Mouse (Mus musculus) hindbrain, embryonic 14.5 days (tissue): ENCODE measurements around the gene Rpp40. TPM values are rescaled to one million over a fixed set of nuclear protein-coding genes. Genes with fewer than 3 reads are reported as not detected.

Experiments used
- ATAC-seq: fragments of 200-750 bp; cut with Nextera tagmentation; 2 replicates; pipeline ENCODE4 v1.8.0; 2017; ENCODE audit warnings: moderate number of reproducible peaks, mild to moderate bottlenecking, moderate TSS enrichment, moderate library complexity; ENCODE audit not compliant: low FRiP score
- DNase-seq: peaks from one replicate; pipeline ENCODE4 v3.0.0-alpha.2; 2015; ENCODE audit warnings: low spot score
- H3K27ac ChIP-seq: fragments of 300-500 bp; sonication (generic); 2 replicates; pipeline ENCODE4 v1.5.1; 2014; ENCODE audit warnings: mild to moderate bottlenecking, moderate library complexity
- H3K27me3 ChIP-seq: fragments of 300-500 bp; sonication (generic); 2 replicates; pipeline ENCODE4 v1.6.1; 2014; ENCODE audit warnings: mild to moderate bottlenecking, low read length, mixed read lengths; ENCODE audit not compliant: control insufficient read depth, insufficient read depth
- H3K36me3 ChIP-seq: fragments of 300-500 bp; sonication (generic); replicated peaks from 2 replicates; pipeline ENCODE4 v1.6.1; 2014; ENCODE audit not compliant: control insufficient read depth, insufficient read depth
- H3K4me1 ChIP-seq: fragments of 300-500 bp; sonication (generic); replicated peaks from 2 replicates; pipeline ENCODE4 v1.6.1; 2014; ENCODE audit warnings: antibody characterized with exemption, low read length, mixed read lengths; ENCODE audit not compliant: control insufficient read depth, insufficient read depth
- H3K4me2 ChIP-seq: fragments of 300-500 bp; sonication (generic); replicated peaks from 2 replicates; pipeline ENCODE4 v1.6.1; 2014; ENCODE audit warnings: mild to moderate bottlenecking, moderate library complexity
- H3K4me3 ChIP-seq: fragments of 300-500 bp; sonication (generic); replicated peaks from 2 replicates; pipeline ENCODE4 v1.5.1; 2014; ENCODE audit warnings: mild to moderate bottlenecking, low read length
- H3K9ac ChIP-seq: fragments of 300-500 bp; sonication (generic); 2 replicates; pipeline ENCODE4 v1.6.1; 2014
- H3K9me3 ChIP-seq: fragments of 300-500 bp; sonication (generic); 2 replicates; pipeline ENCODE4 v1.6.1; 2016; ENCODE audit warnings: low read length; ENCODE audit not compliant: control insufficient read depth
- WGBS: fragments of 180-500 bp; shearing (Covaris S2); extraction: QIAGEN DNeasy Blood & Tissue Kit; methylation state at CpG from one replicate; pipeline ENCODE4 v1.1.7; 2014; 5-methylcytosine and 5-hydroxymethylcytosine counted together
- polyA plus RNA-seq: library from polyadenylated mRNA; unstranded; fragments of >200 nt; fragmentation: Nextera tagmentation; extraction: Ambion mirVana; gene quantifications from 2 replicates; pipeline ENCODE4 v1.2.1, GENCODE M21; 2014

The Rpp40 gene
- polyA plus RNA-seq, 1 experiment from 2014 or later: 7.3 TPM

- no peak overlapping the region for H3K27ac ChIP-seq
- WGBS: 2% methylated on average over 13 of the region's 13 CpGs
- DNase-seq (peak; percentile 27), ATAC-seq (no peak)
- H3K36me3 ChIP-seq: no peaks in the 10 kb centered on the region
- H3K27me3 ChIP-seq: no peaks in the 10 kb centered on the region
- H3K9ac ChIP-seq: peak overlapping the region; percentile 53
- no peaks in the 10 kb centered on the region for H3K4me1 ChIP-seq
- H3K4me2 ChIP-seq: peak overlapping the region; percentile 76
- no peaks in the 10 kb centered on the region for H3K9me3 ChIP-seq
- H3K4me3 ChIP-seq: peak overlapping the region; percentile 43
Observed at GRCm38 (mm10) chr13:35905378-35905777, 781 bp downstream of the Rpp40 start.

- WGBS: 82% methylated on average over 3 of the region's 3 CpGs
- DNase-seq (no peak), ATAC-seq (no peak)
- H3K36me3 ChIP-seq: peaks cover 6% of the 10 kb centered on the region; the same call in 1 of the 2 replicates
- no peak overlapping the region for H3K4me3 ChIP-seq
- no peaks in the 10 kb centered on the region for H3K4me1 ChIP-seq
- peaks cover 6% of the 10 kb centered on the region; the same call in 1 of the 2 replicates for H3K9me3 ChIP-seq
- H3K27ac ChIP-seq: no peak overlapping the region
- H3K4me2 ChIP-seq: no peak overlapping the region
- H3K9ac ChIP-seq: no peak overlapping the region
- H3K27me3 ChIP-seq: no peaks in the 10 kb centered on the region
Observed at GRCm38 (mm10) chr13:35892866-35893265, 13.3 kb downstream of the Rpp40 start.

- H3K27ac ChIP-seq: no peak overlapping the region
- H3K4me3 ChIP-seq: no peak overlapping the region
- no peaks in the 10 kb centered on the region for H3K27me3 ChIP-seq
- DNase-seq (no peak), ATAC-seq (no peak)
- no peak overlapping the region for H3K9ac ChIP-seq
- no peaks in the 10 kb centered on the region for H3K4me1 ChIP-seq
- H3K4me2 ChIP-seq: no peak overlapping the region
- 38% methylated on average over 15 of the region's 15 CpGs for WGBS
- no peaks in the 10 kb centered on the region for H3K36me3 ChIP-seq
- peaks cover 6% of the 10 kb centered on the region; the same call in 1 of the 2 replicates for H3K9me3 ChIP-seq
Observed at GRCm38 (mm10) chr13:35886121-35886725, 19.9 kb downstream of the Rpp40 start.

GRCm38 (mm10) chr13:35880555-35881046, 25.6 kb downstream of the Rpp40 start:
- Histone ChIP-seq H3K4me1 (no peaks in the 10 kb centered on the region), H3K9ac (no peak overlapping the region), H3K27ac (no peak overlapping the region; the same call in 1 of the 2 replicates), H3K27me3 (no peaks in the 10 kb centered on the region), H3K36me3 (no peaks in the 10 kb centered on the region), H3K9me3 (no peaks in the 10 kb centered on the region), H3K4me2 (no peak overlapping the region), H3K4me3 (no peak overlapping the region)
- no peak for DNase-seq
- peak; percentile 78; the same call in 1 of the 2 replicates for ATAC-seq
- WGBS: 64% methylated on average over 6 of the region's 6 CpGs

GRCm38 (mm10) chr13:35879519-35879918, 26.6 kb downstream of the Rpp40 start:
- Histone ChIP-seq H3K4me3 (no peak overlapping the region), H3K36me3 (no peaks in the 10 kb centered on the region), H3K4me2 (no peak overlapping the region), H3K27ac (no peak overlapping the region), H3K4me1 (no peaks in the 10 kb centered on the region), H3K9ac (no peak overlapping the region), H3K9me3 (no peaks in the 10 kb centered on the region), H3K27me3 (no peaks in the 10 kb centered on the region)
- ATAC-seq (no peak), DNase-seq (no peak)
- WGBS: 87% methylated on average over 5 of the region's 5 CpGs

- H3K36me3 ChIP-seq: no peaks in the 10 kb centered on the region
- H3K4me3 ChIP-seq: no peak overlapping the region
- DNase-seq: no peak
- ATAC-seq: no peak
- no peaks in the 10 kb centered on the region for H3K27me3 ChIP-seq
- H3K9ac ChIP-seq: no peak overlapping the region
- H3K4me2 ChIP-seq: no peak overlapping the region
- no peaks in the 10 kb centered on the region for H3K4me1 ChIP-seq
- 60% methylated on average over 5 of the region's 5 CpGs for WGBS
- no peaks in the 10 kb centered on the region for H3K9me3 ChIP-seq
- H3K27ac ChIP-seq: no peak overlapping the region
Observed at GRCm38 (mm10) chr13:35879068-35879467, 27.1 kb downstream of the Rpp40 start.

GRCm38 (mm10) chr13:35878282-35878681, 27.9 kb downstream of the Rpp40 start:
- H3K4me1 ChIP-seq: no peaks in the 10 kb centered on the region
- no peaks in the 10 kb centered on the region for H3K27me3 ChIP-seq
- H3K4me3 ChIP-seq: no peak overlapping the region
- H3K9me3 ChIP-seq: no peaks in the 10 kb centered on the region
- no peak overlapping the region for H3K4me2 ChIP-seq
- DNase-seq (no peak), ATAC-seq (no peak)
- H3K9ac ChIP-seq: no peak overlapping the region
- no peaks in the 10 kb centered on the region for H3K36me3 ChIP-seq
- WGBS: 63% methylated on average over 1 of the region's 1 CpGs
- H3K27ac ChIP-seq: no peak overlapping the region

- no peak for ATAC-seq
- Histone ChIP-seq H3K4me3 (no peak overlapping the region), H3K9ac (no peak overlapping the region), H3K27ac (no peak overlapping the region), H3K27me3 (no peaks in the 10 kb centered on the region), H3K36me3 (no peaks in the 10 kb centered on the region), H3K4me2 (no peak overlapping the region), H3K4me1 (no peaks in the 10 kb centered on the region), H3K9me3 (no peaks in the 10 kb centered on the region)
- 86% methylated on average over 5 of the region's 5 CpGs for WGBS
- DNase-seq: no peak
Observed at GRCm38 (mm10) chr13:35875396-35875795, 30.8 kb downstream of the Rpp40 start.

- Histone ChIP-seq H3K4me3 (no peak overlapping the region), H3K4me1 (no peaks in the 10 kb centered on the region), H3K9ac (no peak overlapping the region), H3K4me2 (no peak overlapping the region), H3K27me3 (no peaks in the 10 kb centered on the region), H3K36me3 (no peaks in the 10 kb centered on the region), H3K9me3 (no peaks in the 10 kb centered on the region), H3K27ac (no peak overlapping the region)
- 95% methylated on average over 3 of the region's 3 CpGs for WGBS
- DNase-seq: no peak
- no peak for ATAC-seq
Observed at GRCm38 (mm10) chr13:35871107-35871506, 35.1 kb downstream of the Rpp40 start.

- H3K9ac ChIP-seq: no peak overlapping the region
- DNase-seq (no peak), ATAC-seq (no peak)
- no peaks in the 10 kb centered on the region for H3K9me3 ChIP-seq
- H3K4me1 ChIP-seq: no peaks in the 10 kb centered on the region
- no peak overlapping the region for H3K27ac ChIP-seq
- no peaks in the 10 kb centered on the region for H3K36me3 ChIP-seq
- no peak overlapping the region for H3K4me2 ChIP-seq
- 94% methylated on average over 8 of the region's 8 CpGs for WGBS
- no peaks in the 10 kb centered on the region for H3K27me3 ChIP-seq
- H3K4me3 ChIP-seq: no peak overlapping the region
Observed at GRCm38 (mm10) chr13:35870659-35871058, 35.5 kb downstream of the Rpp40 start.
